Mouse (Mus musculus) cerebellum, adult 18-20 months (tissue): ENCODE data around the gene Foxi2.

ENCODE experiments used
- DNase-seq, 2 experiments: peaks; one replicate each; pipeline ENCODE4 v3.0.0; 2021

Foxi2 gene

GRCm38 (mm10) chr7:135410237-135410965 is at the start of gene Foxi2:
Foxi2 (plus strand) TSS chr7:135410308.
- no peak for DNase-seq

GRCm38 (mm10) chr7:135364606-135365005 is 45.5 kb upstream of the Foxi2 start:
- no peak for DNase-seq

GRCm38 (mm10) chr7:135376048-135376447 is 34.1 kb upstream of the Foxi2 start:
- DNase-seq, result no peak

GRCm38 (mm10) chr7:135376932-135377331 is 33.2 kb upstream of the Foxi2 start:
- DNase-seq, result peak in 1 of 2 experiments; percentile 4

- DNase-seq, result no peak
Measured at GRCm38 (mm10) chr7:135378331-135378730, 31.8 kb upstream of the Foxi2 start.

- DNase-seq, result no peak
Measured at GRCm38 (mm10) chr7:135389039-135389438, 21.1 kb upstream of the Foxi2 start.

- no peak for DNase-seq
Measured at GRCm38 (mm10) chr7:135392949-135393542, 17.1 kb upstream of the Foxi2 start.

GRCm38 (mm10) chr7:135394436-135394835 is 15.7 kb upstream of the Foxi2 start:
- DNase-seq, result no peak

- DNase-seq, result no peak
Measured at GRCm38 (mm10) chr7:135395242-135395641, 14.9 kb upstream of the Foxi2 start.

- no peak for DNase-seq
Measured at GRCm38 (mm10) chr7:135397096-135397495, 13.0 kb upstream of the Foxi2 start.

- no peak for DNase-seq
Measured at GRCm38 (mm10) chr7:135397874-135398273, 12.2 kb upstream of the Foxi2 start.

GRCm38 (mm10) chr7:135403416-135403815 is 6.7 kb upstream of the Foxi2 start:
- DNase-seq, result peak; percentile 69 to 72

GRCm38 (mm10) chr7:135406761-135407160 is 3.3 kb upstream of the Foxi2 start:
- DNase-seq, result no peak

GRCm38 (mm10) chr7:135408501-135408900 is 1.6 kb upstream of the Foxi2 start:
- DNase-seq, result no peak

- no peak for DNase-seq
Measured at GRCm38 (mm10) chr7:135412357-135412756, 2.2 kb downstream of the Foxi2 start.

- no peak for DNase-seq
Measured at GRCm38 (mm10) chr7:135428840-135429239, 18.7 kb downstream of the Foxi2 start.

- DNase-seq, result no peak
Measured at GRCm38 (mm10) chr7:135430903-135431302, 20.8 kb downstream of the Foxi2 start.

GRCm38 (mm10) chr7:135443903-135444302 is 33.8 kb downstream of the Foxi2 start:
- no peak for DNase-seq

- no peak for DNase-seq
Measured at GRCm38 (mm10) chr7:135451340-135451739, 41.2 kb downstream of the Foxi2 start.

- DNase-seq, result no peak
Measured at GRCm38 (mm10) chr7:135452366-135452765, 42.3 kb downstream of the Foxi2 start.

GRCm38 (mm10) chr7:135453690-135454089 is 43.6 kb downstream of the Foxi2 start:
- no peak for DNase-seq
